Mouse (Mus musculus) limb, embryonic 12.5 days (tissue): ENCODE results near the gene Sv2b. TPM values are rescaled to one million over a fixed set of nuclear protein-coding genes. Genes with fewer than 3 reads are reported as not detected.

ENCODE experiments used
- ATAC-seq: fragments of 200-750 bp; cut with Nextera tagmentation; 2 replicates; pipeline ENCODE4 v1.8.0; 2017; ENCODE audit warnings: low read depth, moderate TSS enrichment; ENCODE audit not compliant: insufficient number of reproducible peaks, insufficient read depth, low FRiP score, low TSS enrichment
- H3K27ac ChIP-seq: fragments of 300-500 bp; sonication (generic); 2 replicates; pipeline ENCODE4 v1.5.1; 2016; ENCODE audit warnings: mild to moderate bottlenecking, moderate library complexity
- H3K27me3 ChIP-seq: fragments of 300-500 bp; sonication (generic); 2 replicates; pipeline ENCODE4 v1.6.1; 2016; ENCODE audit warnings: mild to moderate bottlenecking, moderate library complexity
- H3K36me3 ChIP-seq: fragments of 300-500 bp; sonication (generic); 2 replicates; pipeline ENCODE4 v1.6.1; 2016; ENCODE audit warnings: mild to moderate bottlenecking, moderate library complexity
- H3K4me1 ChIP-seq: fragments of 300-500 bp; sonication (generic); replicated peaks from 2 replicates; pipeline ENCODE4 v1.6.1; 2016
- H3K4me2 ChIP-seq: fragments of 300-500 bp; sonication (generic); 2 replicates; pipeline ENCODE4 v1.6.1; 2016; ENCODE audit warnings: mild to moderate bottlenecking, moderate library complexity
- H3K4me3 ChIP-seq: fragments of 300-500 bp; sonication (generic); replicated peaks from 2 replicates; pipeline ENCODE4 v1.5.1; 2016; ENCODE audit warnings: mild to moderate bottlenecking
- H3K9ac ChIP-seq: fragments of 300-500 bp; sonication (generic); replicated peaks from 2 replicates; pipeline ENCODE4 v1.6.1; 2016; ENCODE audit warnings: mild to moderate bottlenecking, moderate library complexity
- H3K9me3 ChIP-seq: fragments of 300-500 bp; sonication (generic); 2 replicates; pipeline ENCODE4 v1.6.1; 2016; ENCODE audit warnings: mild to moderate bottlenecking, moderate library complexity
- whole genome bisulfite sequencing: fragments of 180-500 bp; shearing (Covaris S2); methylation state at CpG from one replicate; pipeline ENCODE4 v1.1.7; 2016; 5-methylcytosine and 5-hydroxymethylcytosine counted together
- polyA plus RNA-seq: library from polyadenylated mRNA; unstranded; fragments of >200 nt; fragmentation: Nextera tagmentation; extraction: Ambion mirVana; gene quantifications from 2 replicates; pipeline ENCODE4 v1.2.1, GENCODE M21; 2016

The Sv2b gene
- polyA plus RNA-seq, 1 experiment from 2014 or later, result 1.8 TPM

DNA sequence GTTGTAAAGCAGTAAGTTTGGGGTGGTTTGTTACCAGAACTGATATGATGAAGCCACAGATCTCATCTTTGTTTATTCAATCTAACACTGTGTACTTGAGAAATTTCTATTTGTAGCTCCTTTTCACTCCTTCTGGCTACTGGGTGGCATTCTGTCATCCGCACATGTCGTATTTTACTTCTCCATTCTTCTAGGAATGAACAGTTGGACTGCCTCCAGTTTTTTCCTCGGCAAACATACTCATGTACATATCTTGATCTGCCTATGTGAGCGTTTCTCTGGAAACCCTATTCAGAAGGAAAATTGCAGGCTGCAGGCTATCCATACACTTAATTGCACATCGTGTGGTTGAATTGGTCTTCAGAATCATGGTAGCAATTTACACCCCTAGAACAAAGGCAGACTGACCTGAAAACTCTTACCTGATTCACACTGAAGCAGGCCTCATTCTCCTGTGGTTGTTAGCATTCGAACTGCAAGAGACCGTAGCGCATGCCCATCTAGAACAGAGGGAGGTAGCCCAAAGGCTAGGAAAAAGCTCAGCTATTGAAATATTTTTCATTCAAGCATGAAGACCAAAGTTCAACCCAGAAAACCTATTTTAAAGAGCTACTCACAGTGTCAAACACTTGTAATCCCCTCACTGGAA lies 231.4 kb downstream of the Sv2b start:
- H3K36me3 ChIP-seq, result no peaks in the 10 kb centered on the region
- H3K27me3 ChIP-seq, result no peaks in the 10 kb centered on the region
- no peak overlapping the region for H3K4me3 ChIP-seq
- 89% methylated on average over 8 of the region's 8 CpGs for WGBS
- no peak overlapping the region for H3K27ac ChIP-seq
- no peaks in the 10 kb centered on the region for H3K9me3 ChIP-seq
- no peak overlapping the region for H3K9ac ChIP-seq
- no peak for ATAC-seq
- H3K4me1 ChIP-seq, result no peaks in the 10 kb centered on the region
- no peak overlapping the region for H3K4me2 ChIP-seq

Other genes starting within 250 kb of the Sv2b start
- gene Akap13, start 146.3 kb upstream of the Sv2b start, polyA plus RNA-seq, result 42.8 and 44.9 TPM in 2 replicates